Mouse (Mus musculus) CH12.LX (cell line): ENCODE data around the gene Esyt2. TPM values are rescaled to one million over a fixed set of nuclear protein-coding genes. Genes with fewer than 3 reads are reported as not detected.

Experiments used
- DNase-seq: peaks from one replicate; pipeline ENCODE4 v3.0.0-alpha.2; 2013; ENCODE audit errors: extremely low read depth
- H3K27ac ChIP-seq: 2 replicates; pipeline ENCODE4 v1.5.1; 2012; ENCODE audit warnings: low read depth, mild to moderate bottlenecking, control low read depth, moderate library complexity; ENCODE audit not compliant: insufficient read depth
- H3K27me3 ChIP-seq: replicated peaks from 2 replicates; pipeline ENCODE3; 2012; ENCODE audit warnings: inconsistent platforms
- H3K36me3 ChIP-seq, 2 experiments: replicated peaks in 1 of 2; 2 replicates each; pipeline versions ENCODE3 to v1.6.1; 2012; ENCODE audit warnings: inconsistent platforms in 1 of 2, low read length in 1 of 2, mild to moderate bottlenecking in 1 of 2, mixed read lengths in 1 of 2, moderate library complexity in 1 of 2; ENCODE audit not compliant: control insufficient read depth in 1 of 2, insufficient read depth in 1 of 2
- H3K4me1 ChIP-seq, 2 experiments: 2 replicates each; pipeline ENCODE4 v1.6.1; 2012; ENCODE audit warnings: inconsistent platforms in 1 of 2, moderate library complexity in 1 of 2; ENCODE audit not compliant: insufficient read depth in 2 of 2, control insufficient read depth in 1 of 2
- H3K4me2 ChIP-seq: 2 replicates; pipeline ENCODE4 v1.6.1; 2012; ENCODE audit warnings: low read depth, mild to moderate bottlenecking, control low read depth; ENCODE audit not compliant: poor library complexity, insufficient read depth, severe bottlenecking
- H3K4me3 ChIP-seq, 3 experiments: fragments of 150-350 bp in 1 of 3; sonication (generic) in 1 of 3; replicated peaks in 1 of 3; 2 replicates each; pipeline versions ENCODE3 to v1.5.1; 2011 to 2012; ENCODE audit warnings: low read depth in 2 of 3, low read length in 2 of 3, mild to moderate bottlenecking in 2 of 3, moderate library complexity in 2 of 3, control low read depth in 1 of 3, improper control_type of control experiment in 1 of 3, inconsistent platforms in 1 of 3, mixed read lengths in 1 of 3; ENCODE audit not compliant: poor library complexity in 1 of 3
- H3K79me2 ChIP-seq: replicated peaks from 2 replicates; pipeline ENCODE4 v1.6.1; 2012; ENCODE audit warnings: mild to moderate bottlenecking, moderate library complexity; ENCODE audit not compliant: control insufficient read depth, poor library complexity, insufficient read depth, severe bottlenecking; ENCODE audit errors: extremely low read depth
- H3K9ac ChIP-seq: 2 replicates; pipeline ENCODE4 v1.6.1; 2012; ENCODE audit warnings: low read depth, mild to moderate bottlenecking, control low read depth, moderate library complexity; ENCODE audit not compliant: insufficient read depth
- H3K9me3 ChIP-seq: replicated peaks from 2 replicates; pipeline ENCODE3; 2012; ENCODE audit warnings: low read length, inconsistent platforms, mixed read lengths
- BHLHE40 ChIP-seq: IDR thresholded peaks from 2 replicates; pipeline ENCODE4 v1.6.1; 2011; ENCODE audit warnings: mild to moderate bottlenecking, low read depth, low read length, improper control_type of control experiment
- CHD1 ChIP-seq: IDR thresholded peaks from 2 replicates; pipeline ENCODE4 v1.6.1; 2012; ENCODE audit warnings: low read depth, low read length, improper control_type of control experiment, inconsistent platforms
- CHD2 ChIP-seq: IDR thresholded peaks from 2 replicates; pipeline ENCODE4 v1.6.1; 2011; ENCODE audit warnings: low read length, improper control_type of control experiment
- ELF1 ChIP-seq: IDR thresholded peaks from 2 replicates; pipeline ENCODE4 v1.6.1; 2014; ENCODE audit warnings: low read depth, mild to moderate bottlenecking, inconsistent platforms, low read length, improper control_type of control experiment
- EP300 ChIP-seq: IDR thresholded peaks from 2 replicates; pipeline ENCODE4 v1.6.1; 2011; ENCODE audit warnings: low read length, improper control_type of control experiment
- IRF4 ChIP-seq: IDR thresholded peaks from 2 replicates; pipeline ENCODE4 v1.6.1; 2014; ENCODE audit warnings: low read depth, mild to moderate bottlenecking, inconsistent platforms, low read length, improper control_type of control experiment
- JUND ChIP-seq: conservative IDR thresholded peaks from 2 replicates; pipeline ENCODE4 v1.6.1; 2011; ENCODE audit warnings: low read depth, low read length, improper control_type of control experiment
- MAX ChIP-seq: IDR thresholded peaks from 2 replicates; pipeline ENCODE4 v1.6.1; 2011; ENCODE audit warnings: low read length, improper control_type of control experiment
- MYC ChIP-seq: IDR thresholded peaks from 2 replicates; pipeline ENCODE4 v1.6.1; 2011; ENCODE audit warnings: low read depth, mild to moderate bottlenecking, improper control_type of control experiment, low read length
- NELFE ChIP-seq: IDR thresholded peaks from 2 replicates; pipeline ENCODE4 v1.6.1; 2011; ENCODE audit warnings: low read depth, low read length, improper control_type of control experiment
- NRF1 ChIP-seq: IDR thresholded peaks from 2 replicates; pipeline ENCODE4 v1.6.1; 2014; ENCODE audit warnings: low read depth, mild to moderate bottlenecking, inconsistent platforms, low read length, improper control_type of control experiment, moderate library complexity
- POLR2A ChIP-seq: IDR thresholded peaks from 2 replicates; pipeline ENCODE4 v1.6.1; 2011; ENCODE audit warnings: low read depth, mild to moderate bottlenecking, improper control_type of control experiment, low read length
- RCOR1 ChIP-seq: conservative IDR thresholded peaks from 2 replicates; pipeline ENCODE4 v1.6.1; 2012; ENCODE audit warnings: low read depth, mild to moderate bottlenecking, inconsistent platforms, low read length, improper control_type of control experiment
- SIN3A ChIP-seq: IDR thresholded peaks from 2 replicates; pipeline ENCODE4 v1.6.1; 2012; ENCODE audit warnings: low read length, improper control_type of control experiment, inconsistent platforms
- TBP ChIP-seq: conservative IDR thresholded peaks from 2 replicates; pipeline ENCODE4 v1.6.1; 2011; ENCODE audit warnings: low read depth, low read length, improper control_type of control experiment
- TCF12 ChIP-seq: IDR thresholded peaks from 2 replicates; pipeline ENCODE4 v1.6.1; 2014; ENCODE audit warnings: low read depth, mild to moderate bottlenecking, inconsistent platforms, low read length, improper control_type of control experiment
- UBTF ChIP-seq: IDR thresholded peaks from 2 replicates; pipeline ENCODE4 v1.6.1; 2012; ENCODE audit warnings: low read depth, mild to moderate bottlenecking, inconsistent platforms, low read length, improper control_type of control experiment, moderate library complexity
- ZKSCAN1 ChIP-seq: IDR thresholded peaks from 2 replicates; pipeline ENCODE4 v1.6.1; 2012; ENCODE audit warnings: low read depth, inconsistent platforms, low read length, improper control_type of control experiment, borderline replicate concordance
- ZNF384 ChIP-seq: IDR thresholded peaks from 2 replicates; pipeline ENCODE4 v1.6.1; 2012; ENCODE audit warnings: low read depth, low read length, improper control_type of control experiment, inconsistent platforms
- dilution Hi-C: fragments of 300-500 bp; cut with MboI; formaldehyde crosslinking; loops from 2 replicates; pipeline ENCODE4 v1.14.3; 2020; ENCODE audit warnings: low sequenced_read_pairs; ENCODE audit not compliant: extremely low pct_unique_long_range_greater_than_20kb, extremely low pct_ligation_motif_present
- in situ Hi-C: fragments of 300-500 bp; cut with MboI; formaldehyde crosslinking; loops from 3 replicates; pipeline ENCODE4 v1.14.3; 2019; ENCODE audit warnings: low sequenced_read_pairs, low pct_ligation_motif_present, low pct_unique_long_range_greater_than_20kb, mixed read lengths
- polyA plus RNA-seq: library from polyadenylated mRNA; unstranded; fragments of >175 nt; gene quantifications from 2 replicates; pipeline ENCODE4 v1.2.1, GENCODE M21; 2012; ENCODE audit warnings: low read depth; ENCODE audit not compliant: insufficient read length
- total RNA-seq, 2 experiments: library from RNA; depleted of rRNA; stranded (reverse); fragments of 300-350 nt in 1 of 2; fragments of >200 nt in 1 of 2; gene quantifications; 2 replicates each; pipeline ENCODE4 v1.2.3; 2012 to 2014

Gene Esyt2
- total and polyA plus RNA-seq, 3 experiments, result 6.9 to 12.8 (median 8.2) TPM

GRCm38 (mm10) chr12:116351022-116351421 lies 70.0 kb downstream of the Esyt2 start:
- Histone ChIP-seq H3K9me3 (no peaks in the 10 kb centered on the region), H3K4me2 (no peak overlapping the region), H3K9ac (no peak overlapping the region), H3K79me2 (no peaks in the 10 kb centered on the region), H3K4me1 (peaks cover 0 to 18% of the 10 kb centered on the region in 2 experiments; a peak in 2 of 4 replicates), H3K36me3 (peaks cover 0 to 24% of the 10 kb centered on the region in 2 experiments), H3K27ac (no peak overlapping the region), H3K4me3 (no peak overlapping the region), H3K27me3 (no peaks in the 10 kb centered on the region)
- DNase-seq, result no peak
- dilution Hi-C loops (no loop called here), in situ Hi-C loops (no loop called here)
- TF ChIP-seq MYC (no peak), BHLHE40 (no peak), JUND (no peak), UBTF (no peak), EP300 (no peak), IRF4 (no peak), ZNF384 (no peak), SIN3A (no peak)

- Histone ChIP-seq H3K27me3 (no peaks in the 10 kb centered on the region), H3K4me1 (peaks cover 0 to 18% of the 10 kb centered on the region in 2 experiments; a peak in 2 of 4 replicates), H3K9me3 (no peaks in the 10 kb centered on the region), H3K79me2 (no peaks in the 10 kb centered on the region), H3K4me2 (no peak overlapping the region), H3K4me3 (no peak overlapping the region), H3K27ac (no peak overlapping the region), H3K36me3 (peaks cover 0 to 23% of the 10 kb centered on the region in 2 experiments), H3K9ac (no peak overlapping the region)
- in situ Hi-C loops (no loop called here), dilution Hi-C loops (no loop called here)
- no peak for DNase-seq
- TF ChIP-seq CHD1 (no peak), TBP (no peak), SIN3A (no peak), ELF1 (no peak), ZKSCAN1 (no peak), CHD2 (no peak), NRF1 (no peak), MYC (no peak), RCOR1 (no peak), ZNF384 (no peak), NELFE (no peak), POLR2A (no peak), MAX (no peak), TCF12 (no peak)
Observed at GRCm38 (mm10) chr12:116352404-116352803, 71.4 kb downstream of the Esyt2 start.
